Mouse (Mus musculus) forebrain, embryonic 10.5 days (tissue): ENCODE results near the gene Npcd. TPM values are rescaled to one million over a fixed set of nuclear protein-coding genes. Genes with fewer than 3 reads are reported as not detected.
A peak's percentile ranks its signal among the peaks of the same experiment; 100 is the strongest.

ENCODE experiments used
- DNase-seq: peaks from one replicate; pipeline ENCODE4 v3.0.0-alpha.2; 2017; ENCODE audit warnings: low spot score; ENCODE audit errors: extremely low spot score
- H3K27ac ChIP-seq: fragments of 300-500 bp; sonication (generic); 2 replicates; pipeline ENCODE4 v1.5.1; 2016; ENCODE audit warnings: mild to moderate bottlenecking
- H3K27me3 ChIP-seq: fragments of 300-500 bp; sonication (generic); 2 replicates; pipeline ENCODE4 v1.6.1; 2016; ENCODE audit warnings: mild to moderate bottlenecking; ENCODE audit not compliant: poor library complexity, severe bottlenecking
- H3K36me3 ChIP-seq: fragments of 300-500 bp; sonication (generic); replicated peaks from 2 replicates; pipeline ENCODE4 v1.6.1; 2016; ENCODE audit warnings: mild to moderate bottlenecking, moderate library complexity
- H3K4me1 ChIP-seq: fragments of 300-500 bp; sonication (generic); 2 replicates; pipeline ENCODE4 v1.6.1; 2016
- H3K4me3 ChIP-seq: fragments of 300-500 bp; sonication (generic); 2 replicates; pipeline ENCODE4 v1.5.1; 2016; ENCODE audit warnings: mild to moderate bottlenecking, moderate library complexity
- H3K9me3 ChIP-seq: fragments of 300-500 bp; sonication (generic); 2 replicates; pipeline ENCODE4 v1.6.1; 2016; ENCODE audit warnings: mild to moderate bottlenecking, moderate library complexity
- WGBS: fragments of 180-500 bp; shearing (Covaris S2); methylation state at CpG from one replicate; pipeline ENCODE4 v1.1.7; 2016; 5-methylcytosine and 5-hydroxymethylcytosine counted together
- polyA plus RNA-seq: library from polyadenylated mRNA; unstranded; fragments of >200 nt; fragmentation: Nextera tagmentation; extraction: Ambion mirVana; gene quantifications from 2 replicates; pipeline ENCODE4 v1.2.1, GENCODE M21; 2016

Gene Npcd
- polyA plus RNA-seq, 1 experiment from 2014 or later: not detected

DNA sequence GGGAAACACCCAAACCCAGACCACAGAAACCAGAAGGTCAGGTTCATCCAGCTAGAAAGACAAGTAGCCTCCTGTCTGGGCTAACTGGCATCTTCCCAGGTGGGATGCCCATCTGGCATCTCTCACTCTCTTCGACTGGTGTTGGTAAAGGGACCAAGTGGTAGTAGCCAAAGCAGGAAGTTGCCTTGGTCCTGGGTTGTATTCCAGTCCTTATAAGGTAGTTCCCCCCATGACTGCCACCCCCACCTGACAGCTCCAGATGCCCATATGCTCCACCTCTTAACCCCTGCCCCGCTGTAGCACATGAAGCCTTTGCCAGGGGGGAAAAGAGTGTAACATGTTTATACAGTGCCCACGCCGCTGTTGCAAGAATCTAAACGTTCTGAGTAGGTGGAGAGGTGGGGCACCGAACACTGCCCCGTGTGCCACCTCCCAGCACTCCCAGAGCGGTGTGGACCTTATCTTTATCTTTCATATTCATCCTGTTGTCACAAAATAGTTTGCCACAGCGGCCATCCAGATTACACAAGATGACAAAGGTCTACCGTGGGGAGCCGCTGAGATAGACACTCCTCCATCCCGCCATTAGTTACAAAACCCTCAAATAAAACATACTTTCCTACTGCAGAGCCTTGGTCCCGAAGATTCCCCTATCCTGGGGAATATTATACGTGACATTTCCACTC is 92.7 kb downstream of the Npcd start:
- peak overlapping the region; percentile 96 for H3K4me3 ChIP-seq
- H3K27me3 ChIP-seq: 0 out of 2 replicates have a peak, but pooled peaks cover 3% of the 10 kb centered on the region
- no peak for DNase-seq
- WGBS: 49% methylated on average over 14 of the region's 14 CpGs
- H3K27ac ChIP-seq: peak overlapping the region; percentile 94
- H3K36me3 ChIP-seq: peaks cover 35% of the 10 kb centered on the region
- no peaks in the 10 kb centered on the region for H3K9me3 ChIP-seq
- H3K4me1 ChIP-seq: peaks cover 33% of the 10 kb centered on the region

DNA sequence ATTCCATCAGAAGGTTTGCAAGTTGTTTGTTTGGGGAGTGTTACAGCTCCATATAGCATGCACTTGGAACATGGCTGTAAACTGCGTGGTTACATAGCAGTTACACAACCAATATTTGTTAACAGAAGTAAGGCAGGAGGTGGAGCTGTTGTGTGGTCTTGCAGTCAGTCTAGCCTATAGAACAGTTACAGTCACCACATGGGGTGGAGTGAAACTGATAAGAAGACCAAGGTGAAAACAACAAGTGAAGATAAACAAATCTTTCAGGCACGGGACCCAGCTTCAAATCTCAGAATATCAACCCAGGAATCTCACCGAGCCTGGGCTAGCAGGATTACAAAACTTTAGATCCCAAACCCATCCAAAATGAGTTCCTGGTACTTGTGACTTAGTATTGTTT is 93.3 kb downstream of the Npcd start:
- Histone ChIP-seq H3K4me3 (peak overlapping the region; percentile 96), H3K36me3 (peaks cover 38% of the 10 kb centered on the region), H3K27ac (no peak overlapping the region), H3K9me3 (no peaks in the 10 kb centered on the region), H3K4me1 (peaks cover 35% of the 10 kb centered on the region), H3K27me3 (0 out of 2 replicates have a peak, but pooled peaks cover 3% of the 10 kb centered on the region)
- WGBS: 85% methylated on average over 3 of the region's 3 CpGs
- DNase-seq: no peak

Other genes with a start within 250 kb of the Npcd start
- 1.2 and 1.8 TPM in 2 replicates for gene Dmc1, start 229.1 kb downstream of the Npcd start, polyA plus RNA-seq
- gene Fam227a, start 175.3 kb downstream of the Npcd start, polyA plus RNA-seq: 1.8 and 2.5 TPM in 2 replicates
- gene Cby1, start 175.0 kb downstream of the Npcd start, polyA plus RNA-seq: 79.1 and 80.3 TPM in 2 replicates
- 268 and 286 TPM in 2 replicates for gene Tomm22, start 163.4 kb downstream of the Npcd start, polyA plus RNA-seq
- 16.6 and 18.6 TPM in 2 replicates for gene Josd1, start 146.3 kb downstream of the Npcd start, polyA plus RNA-seq
- gene Gtpbp1, start 143.4 kb downstream of the Npcd start, polyA plus RNA-seq: 48.3 and 52.5 TPM in 2 replicates
- gene Sun2, start 91.7 kb downstream of the Npcd start, polyA plus RNA-seq: 2.0 and 3.4 TPM in 2 replicates
- 63.3 and 70.8 TPM in 2 replicates for gene Dnal4, start 56.4 kb downstream of the Npcd start, polyA plus RNA-seq
- gene Nptxr, start 29.5 kb downstream of the Npcd start, polyA plus RNA-seq: 1.6 and 1.7 TPM in 2 replicates
- 21.6 and 22.3 TPM in 2 replicates for gene Cbx6, start 451 bp upstream of the Npcd start, polyA plus RNA-seq
- gene Apobec3, start 57.4 kb upstream of the Npcd start, polyA plus RNA-seq: 9.2 and 11.0 TPM in 2 replicates
- 2.8 and 3.9 TPM in 2 replicates for gene Cbx7, start 136.9 kb upstream of the Npcd start, polyA plus RNA-seq
- 1.8 TPM in 2 replicates for gene Pdgfb, start 180.7 kb upstream of the Npcd start, polyA plus RNA-seq